Mouse (Mus musculus): ENCODE measurements at regions not wholly inside any gene's neighbourhood (a gene's known extent, or its start where the extent isn't known, plus 50 kb on each side); places are given as distances from the start of the nearest gene placed in this dataset.
A peak's percentile ranks its signal among the peaks of the same experiment; 100 is the strongest.

- Histone ChIP-seq H3K9me3 (no peaks in the 10 kb centered on the region; the same call in 1 of the 2 replicates), H3K27ac (no peak overlapping the region), H3K4me1 (no peaks in the 10 kb centered on the region), H3K4me3 (no peak overlapping the region), H3K27me3 (no peaks in the 10 kb centered on the region), H3K4me2 (replicated peaks) (no peak overlapping the region), H3K9ac (no peak overlapping the region), H3K36me3 (no peaks in the 10 kb centered on the region)
- ATAC-seq (ENCODE audit: insufficient number of reproducible peaks, insufficient read depth, low FRiP score, low TSS enrichment): no peak
- WGBS: 21% methylated on average over 5 of the region's 5 CpGs
Observed at GRCm38 (mm10) chr12:54577235-54577634, 79.1 kb downstream of the Sptssa start.

DNA sequence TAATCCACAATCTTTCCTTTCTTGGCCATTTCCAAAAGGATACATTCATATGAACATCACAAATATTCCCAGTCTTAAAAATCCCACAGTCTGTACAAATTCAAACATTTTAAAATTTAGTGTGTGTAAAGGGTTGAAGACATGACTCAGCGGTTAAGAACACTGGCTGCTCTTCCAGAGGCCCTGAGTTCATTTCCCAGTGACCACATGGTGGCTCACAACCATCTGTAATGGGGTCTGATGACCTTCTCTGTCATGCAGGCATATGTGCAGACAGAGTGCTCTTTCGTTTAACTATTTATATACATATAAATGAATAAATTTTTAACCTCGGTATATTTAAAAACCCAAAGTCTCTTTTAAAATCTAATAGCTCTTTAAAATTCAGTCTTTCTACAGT is 79.6 kb downstream of the Sptssa start:
- H3K27ac ChIP-seq: no peak overlapping the region
- no peaks in the 10 kb centered on the region for H3K27me3 ChIP-seq
- no peak for ATAC-seq (ENCODE audit: insufficient number of reproducible peaks, insufficient read depth, low FRiP score, low TSS enrichment)
- H3K4me1 ChIP-seq: no peaks in the 10 kb centered on the region
- H3K9ac ChIP-seq: no peak overlapping the region
- 76% methylated on average over 3 of the region's 3 CpGs for WGBS
- H3K4me3 ChIP-seq: no peak overlapping the region
- H3K36me3 ChIP-seq: no peaks in the 10 kb centered on the region
- H3K4me2 ChIP-seq (replicated peaks): no peak overlapping the region
- no peaks in the 10 kb centered on the region; the same call in 1 of the 2 replicates for H3K9me3 ChIP-seq

DNA sequence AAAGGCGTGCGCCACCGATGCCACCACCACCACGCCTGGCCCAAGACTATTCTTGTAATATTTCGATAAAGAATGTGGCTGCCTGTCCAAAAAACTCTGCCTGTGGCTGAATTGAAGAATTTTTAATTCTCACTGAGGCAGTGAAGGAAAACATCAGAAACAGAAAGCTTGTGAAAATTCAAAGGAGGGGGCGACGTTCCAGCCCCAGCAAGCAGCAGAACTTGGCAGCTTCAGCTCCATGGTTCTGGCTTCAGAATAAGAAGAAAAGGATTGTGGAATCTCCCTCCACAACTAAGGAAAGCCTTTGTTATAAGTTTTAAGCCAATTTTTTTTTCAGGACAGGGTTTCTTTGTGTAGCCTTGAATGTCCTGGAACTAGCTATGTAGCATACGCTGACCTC is 83.5 kb downstream of the Sptssa start:
- 96% methylated on average over 8 of the region's 8 CpGs for WGBS
- Histone ChIP-seq H3K4me1 (no peaks in the 10 kb centered on the region), H3K9ac (no peak overlapping the region), H3K4me3 (no peak overlapping the region), H3K27ac (no peak overlapping the region), H3K27me3 (no peaks in the 10 kb centered on the region), H3K4me2 (replicated peaks) (no peak overlapping the region), H3K9me3 (no peaks in the 10 kb centered on the region), H3K36me3 (no peaks in the 10 kb centered on the region)
- no peak for ATAC-seq (ENCODE audit: insufficient number of reproducible peaks, insufficient read depth, low FRiP score, low TSS enrichment)

DNA sequence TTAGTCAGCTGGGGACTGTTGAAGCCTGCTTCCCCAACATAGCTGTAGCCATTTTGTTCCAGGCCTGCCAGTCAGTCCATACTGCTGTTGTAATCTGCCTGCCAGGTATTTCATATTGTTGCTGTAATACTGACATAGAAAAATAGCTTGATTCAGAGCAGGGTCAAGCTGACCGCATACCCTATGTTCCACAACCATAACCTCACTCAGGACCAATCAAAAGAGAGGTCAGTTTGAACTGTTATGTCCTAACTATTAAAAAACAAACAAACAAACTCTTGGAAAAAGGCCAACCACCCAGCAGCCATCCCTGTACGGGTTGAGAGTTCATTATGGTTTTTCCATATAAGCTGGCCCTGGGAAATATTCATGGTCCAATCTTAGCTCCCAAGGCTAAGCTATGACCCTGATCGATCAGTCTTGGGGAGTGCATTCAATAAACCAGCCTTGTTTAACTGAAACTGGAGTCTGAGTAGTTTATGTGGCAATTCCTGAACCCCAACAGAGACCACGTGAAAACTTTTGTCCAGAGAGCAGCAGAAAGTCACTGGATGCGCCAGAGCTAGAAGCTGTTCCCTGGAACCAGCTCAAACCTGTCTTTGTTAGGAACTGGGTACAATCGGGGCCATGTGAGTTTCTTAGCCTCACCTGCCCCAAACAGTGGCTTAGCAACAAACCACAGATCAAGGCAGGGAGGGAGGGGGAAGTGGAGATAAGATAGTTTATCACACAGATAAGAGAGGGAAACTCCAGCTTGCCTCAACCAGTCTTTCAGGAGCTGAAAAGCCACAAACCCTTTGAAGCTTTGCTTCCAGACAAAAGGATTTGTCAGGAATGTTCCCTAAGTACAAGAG is 88.1 kb downstream of the Sptssa start:
- Histone ChIP-seq H3K36me3 (no peaks in the 10 kb centered on the region), H3K9ac (no peak overlapping the region), H3K4me2 (replicated peaks) (no peak overlapping the region), H3K9me3 (no peaks in the 10 kb centered on the region), H3K4me3 (no peak overlapping the region), H3K27ac (no peak overlapping the region), H3K27me3 (no peaks in the 10 kb centered on the region), H3K4me1 (no peaks in the 10 kb centered on the region)
- WGBS: 83% methylated on average over 6 of the region's 6 CpGs
- ATAC-seq (ENCODE audit: insufficient number of reproducible peaks, insufficient read depth, low FRiP score, low TSS enrichment): no peak

DNA sequence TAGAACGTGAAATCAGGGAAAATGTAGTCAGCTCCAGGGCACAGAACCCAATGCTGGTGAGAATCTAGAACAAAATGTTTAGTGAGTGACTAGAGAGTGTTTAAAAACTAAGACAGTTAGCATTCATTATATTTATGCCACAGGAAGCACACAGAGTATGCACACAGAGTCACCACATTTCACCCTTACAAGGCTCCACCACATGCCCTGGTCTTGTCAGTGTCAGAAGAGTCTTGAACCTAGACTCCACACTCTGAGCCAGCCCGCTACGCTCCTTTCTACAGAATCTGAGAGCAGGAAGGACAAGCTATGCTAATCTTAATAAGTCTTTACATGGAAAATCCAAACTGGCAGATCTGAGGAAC is 89.0 kb downstream of the Sptssa start:
- Histone ChIP-seq H3K4me2 (replicated peaks) (no peak overlapping the region), H3K27ac (no peak overlapping the region), H3K9me3 (no peaks in the 10 kb centered on the region), H3K4me3 (no peak overlapping the region), H3K27me3 (no peaks in the 10 kb centered on the region), H3K4me1 (no peaks in the 10 kb centered on the region), H3K36me3 (no peaks in the 10 kb centered on the region), H3K9ac (no peak overlapping the region)
- WGBS: 85% methylated on average over 3 of the region's 3 CpGs
- no peak for ATAC-seq (ENCODE audit: insufficient number of reproducible peaks, insufficient read depth, low FRiP score, low TSS enrichment)

- ATAC-seq (ENCODE audit: insufficient number of reproducible peaks, insufficient read depth, low FRiP score, low TSS enrichment): no peak
- H3K36me3 ChIP-seq: no peaks in the 10 kb centered on the region
Observed at GRCm38 (mm10) chr12:54566532-54567425, 89.6 kb downstream of the Sptssa start.

GRCm38 (mm10) chr12:54561981-54562380 is 94.4 kb downstream of the Sptssa start:
- H3K9me3 ChIP-seq: no peaks in the 10 kb centered on the region
- 89% methylated on average over 4 of the region's 4 CpGs for WGBS
- H3K9ac ChIP-seq: no peak overlapping the region
- no peak overlapping the region for H3K27ac ChIP-seq
- H3K4me3 ChIP-seq: no peak overlapping the region
- H3K4me2 ChIP-seq (replicated peaks): no peak overlapping the region
- no peaks in the 10 kb centered on the region for H3K4me1 ChIP-seq
- ATAC-seq (ENCODE audit: insufficient number of reproducible peaks, insufficient read depth, low FRiP score, low TSS enrichment): no peak
- no peaks in the 10 kb centered on the region for H3K27me3 ChIP-seq
- no peaks in the 10 kb centered on the region for H3K36me3 ChIP-seq

More at GRCm38 (mm10) chr12:54566532-54567425, 89.6 kb downstream of the Sptssa start:
- Histone ChIP-seq H3K4me1 (no peaks in the 10 kb centered on the region), H3K27me3 (no peaks in the 10 kb centered on the region), H3K27ac (no peak overlapping the region), H3K9me3 (no peaks in the 10 kb centered on the region), H3K4me3 (no peak overlapping the region), H3K4me2 (replicated peaks) (no peak overlapping the region), H3K9ac (no peak overlapping the region)
- 87% methylated on average over 23 of the region's 23 CpGs for WGBS

DNA sequence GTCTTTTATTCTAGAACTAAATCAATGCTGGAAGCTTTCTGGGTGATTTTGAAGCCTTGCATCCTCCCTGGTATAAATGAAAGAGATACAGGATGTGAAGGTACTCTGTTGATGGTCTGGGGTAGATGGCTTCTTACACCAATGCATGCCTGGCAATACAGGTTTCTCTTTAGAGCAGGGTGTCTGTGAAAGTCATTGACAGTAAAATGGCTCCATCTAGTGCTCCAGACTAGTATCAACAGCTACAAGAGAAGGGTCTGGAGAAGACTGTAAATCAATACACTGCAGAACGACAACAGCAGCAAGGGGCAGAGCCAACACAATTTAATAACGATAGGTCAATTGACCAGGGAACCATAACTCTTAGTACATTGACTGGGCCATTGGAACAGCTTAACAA is 98.3 kb downstream of the Sptssa start:
- no peak overlapping the region for H3K27ac ChIP-seq
- ATAC-seq (ENCODE audit: insufficient number of reproducible peaks, insufficient read depth, low FRiP score, low TSS enrichment): no peak
- no peak overlapping the region for H3K4me2 ChIP-seq (replicated peaks)
- no peak overlapping the region for H3K9ac ChIP-seq
- no peaks in the 10 kb centered on the region for H3K9me3 ChIP-seq
- H3K36me3 ChIP-seq: no peaks in the 10 kb centered on the region
- H3K4me1 ChIP-seq: no peaks in the 10 kb centered on the region
- WGBS: 56% methylated on average over 2 of the region's 2 CpGs
- no peaks in the 10 kb centered on the region for H3K27me3 ChIP-seq
- H3K4me3 ChIP-seq: no peak overlapping the region

- 84% methylated on average over 9 of the region's 9 CpGs for WGBS
- Histone ChIP-seq H3K36me3 (no peaks in the 10 kb centered on the region), H3K4me3 (no peak overlapping the region), H3K4me1 (no peaks in the 10 kb centered on the region), H3K9me3 (no peaks in the 10 kb centered on the region), H3K4me2 (replicated peaks) (no peak overlapping the region), H3K27ac (no peak overlapping the region), H3K27me3 (no peaks in the 10 kb centered on the region), H3K9ac (no peak overlapping the region)
- ATAC-seq (ENCODE audit: insufficient number of reproducible peaks, insufficient read depth, low FRiP score, low TSS enrichment): no peak
Observed at GRCm38 (mm10) chr12:54549659-54550058, 106.7 kb downstream of the Sptssa start.

DNA sequence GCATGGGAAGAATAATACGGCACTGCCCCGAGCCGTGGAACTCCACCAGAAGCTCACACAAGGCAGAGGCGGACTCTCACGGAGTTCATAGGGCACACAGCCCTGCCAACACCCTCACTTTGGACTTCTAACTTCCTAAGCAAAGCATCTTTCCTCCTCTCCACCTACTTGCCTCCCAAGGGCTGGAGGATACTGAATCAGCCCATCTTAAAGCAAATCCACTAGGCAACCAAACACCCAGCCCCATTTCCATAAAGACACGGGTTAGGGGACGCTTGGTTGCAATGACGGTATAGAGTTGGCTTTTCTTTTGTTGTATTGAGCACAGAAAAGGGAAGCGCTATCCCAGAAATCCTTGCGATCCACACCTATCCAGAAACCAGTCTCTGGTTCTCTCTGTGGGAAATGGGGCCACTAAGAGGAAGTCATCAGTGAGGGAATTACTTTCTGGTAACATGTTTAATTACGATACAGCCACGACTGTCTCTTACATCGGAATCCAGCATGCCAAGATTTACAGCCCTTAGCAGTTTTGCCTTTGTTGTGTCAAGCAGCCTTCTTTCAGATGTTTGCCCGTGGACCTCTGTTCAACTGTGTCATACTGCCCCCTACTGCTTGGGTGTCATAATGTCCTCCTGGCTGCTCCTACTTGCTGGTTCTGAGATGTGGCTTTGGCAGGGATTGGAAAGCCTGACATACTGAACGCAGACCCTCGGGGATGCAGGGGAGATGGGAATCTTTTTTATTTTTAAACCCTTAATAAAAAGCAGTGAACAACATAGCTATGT is 110.4 kb downstream of the Sptssa start:
- no peak overlapping the region for H3K27ac ChIP-seq
- no peaks in the 10 kb centered on the region for H3K9me3 ChIP-seq
- no peak overlapping the region for H3K9ac ChIP-seq
- H3K4me3 ChIP-seq: no peak overlapping the region
- H3K27me3 ChIP-seq: no peaks in the 10 kb centered on the region
- 35% methylated on average over 16 of the region's 16 CpGs for WGBS
- no peaks in the 10 kb centered on the region for H3K4me1 ChIP-seq
- no peaks in the 10 kb centered on the region for H3K36me3 ChIP-seq
- H3K4me2 ChIP-seq (replicated peaks): peak overlapping the region; percentile 26; the same call in 1 of the 2 replicates
- ATAC-seq (ENCODE audit: insufficient number of reproducible peaks, insufficient read depth, low FRiP score, low TSS enrichment): 0 out of 2 replicates have a peak, but pooled peaks have one; percentile 28

DNA sequence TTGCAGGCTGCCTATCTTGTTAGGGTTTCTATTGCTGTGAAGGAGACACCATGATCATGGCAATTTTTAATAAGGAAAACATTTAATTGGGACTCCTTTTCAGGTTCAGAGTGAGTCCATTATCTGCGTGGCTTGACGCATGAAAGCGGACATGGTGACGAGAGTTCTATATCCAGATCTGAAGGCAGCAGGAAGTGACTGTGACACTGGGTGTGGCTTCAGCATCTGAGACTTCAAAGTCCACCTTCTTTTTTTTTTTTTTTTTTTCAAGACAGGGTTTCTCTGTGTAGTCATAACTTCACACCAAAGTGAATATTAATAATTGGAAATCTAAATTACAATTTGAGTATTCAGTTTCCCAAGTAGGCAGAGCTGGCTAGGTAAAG is 118.1 kb downstream of the Sptssa start:
- no peak overlapping the region for H3K4me3 ChIP-seq
- no peak overlapping the region for H3K27ac ChIP-seq
- peaks cover 7% of the 10 kb centered on the region for H3K4me1 ChIP-seq
- no peak overlapping the region for H3K4me2 ChIP-seq (replicated peaks)
- H3K9ac ChIP-seq: no peak overlapping the region
- 86% methylated on average over 4 of the region's 4 CpGs for WGBS
- no peaks in the 10 kb centered on the region for H3K36me3 ChIP-seq
- no peaks in the 10 kb centered on the region for H3K27me3 ChIP-seq
- H3K9me3 ChIP-seq: no peaks in the 10 kb centered on the region
- no peak for ATAC-seq (ENCODE audit: insufficient number of reproducible peaks, insufficient read depth, low FRiP score, low TSS enrichment)
